ENCODE assay signal across 34 mouse cellular contexts in the genomic region with DNA sequence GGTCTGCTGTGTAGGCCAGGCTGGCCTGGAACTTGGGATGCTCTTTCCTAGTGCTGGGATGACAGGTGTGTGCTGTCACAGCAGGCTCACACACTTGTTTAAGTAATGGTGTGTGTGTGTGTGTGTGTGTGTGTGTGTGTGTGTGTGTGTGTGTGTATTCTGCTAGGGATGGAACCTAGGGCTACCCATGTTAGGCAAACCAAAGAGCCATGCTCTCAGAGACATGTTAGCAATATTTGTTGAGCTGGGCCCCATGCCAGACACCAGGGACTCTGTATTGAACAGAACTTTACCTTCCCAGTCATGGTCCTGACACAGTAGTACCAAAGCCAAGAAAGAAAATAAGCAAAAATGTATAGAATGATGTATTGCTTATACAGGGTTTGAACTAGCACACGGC. TPM values are rescaled to one million over a fixed set of nuclear protein-coding genes. Genes with fewer than 3 reads are reported as not detected.
"Had no signal": no experiment of that assay in that cellular context is flagged by ENCODE, and none has a peak within 500 bp of the region (broad histone marks: within the 10 kb centered on the region; RNA-seq: fewer than 3 reads in every experiment).

No protein-coding gene starts in this region.

- H3K27ac ChIP-seq: gastrocnemius, adult 2 months; heart, embryonic 10.5 days; hindbrain, embryonic 10.5 days; hindbrain, embryonic 12.5 days; hindbrain, embryonic 14.5 days; intestine, embryonic 15.5 days; layer of hippocampus, adult 2 months; limb, embryonic 13.5 days; limb, embryonic 15.5 days; liver, embryonic 13.5 days had no signal

- H3K9ac ChIP-seq: heart, embryonic 12.5 days; hindbrain, embryonic 12.5 days; hindbrain, embryonic 14.5 days; intestine, embryonic 15.5 days; limb, embryonic 13.5 days; limb, embryonic 15.5 days; liver, embryonic 13.5 days had no signal

- DNase-seq: gastrocnemius, adult 2 months; gastrocnemius, postnatal 10 days; gastrocnemius, postnatal 25 days; heart, adult 18-20 months; heart, postnatal 10 days; heart, postnatal 4 days; kidney, adult 18-20 months; kidney, adult 8-10 months; kidney, postnatal 10 days; kidney, postnatal 25 days; kidney, postnatal 4 days; left cerebral cortex, postnatal 4 days; liver, embryonic 13.5 days had no signal

- H3K4me2 ChIP-seq: heart, embryonic 12.5 days; hindbrain, embryonic 12.5 days; hindbrain, embryonic 14.5 days; intestine, embryonic 15.5 days; limb, embryonic 13.5 days; limb, embryonic 15.5 days; liver, embryonic 11.5 days; liver, embryonic 13.5 days had no signal

- H3K36me3 ChIP-seq: heart, embryonic 10.5 days; heart, embryonic 12.5 days; intestine, embryonic 15.5 days; limb, embryonic 13.5 days; limb, embryonic 15.5 days; liver, embryonic 13.5 days had no signal

- H3K9me3 ChIP-seq: heart, embryonic 10.5 days; heart, embryonic 12.5 days; hindbrain, embryonic 10.5 days; hindbrain, embryonic 12.5 days; intestine, embryonic 15.5 days; limb, embryonic 13.5 days; limb, embryonic 15.5 days; liver, embryonic 13.5 days had no signal

- H3K4me3 ChIP-seq: gastrocnemius, adult 2 months; heart, embryonic 10.5 days; heart, embryonic 12.5 days; hindbrain, embryonic 12.5 days; intestine, embryonic 15.5 days; layer of hippocampus, adult 2 months; limb, embryonic 13.5 days; limb, embryonic 15.5 days; liver, embryonic 13.5 days had no signal

- ATAC-seq: inflammation-experienced regulatory T-cells, adult 6 months; intestine, embryonic 15.5 days; intestine, postnatal 0 days had no signal

RNA-seq across cellular contexts. Expression of a gene that starts 9.6 kb away (rescaled TPM):
- total RNA-seq: gastrocnemius, postnatal 25 days; granulocyte monocyte progenitor cell, adult 5-6 weeks had no signal

RNA-seq across cellular contexts. Expression of a gene that starts 19.3 kb away (rescaled TPM):
- total RNA-seq: gastrocnemius, adult 2 months; gastrocnemius, postnatal 10 days; gastrocnemius, postnatal 25 days; gastrocnemius, postnatal 4 days; granulocyte monocyte progenitor cell, adult 5-6 weeks; heart, adult 18-20 months; heart, adult 8-10 months; heart, postnatal 10 days; heart, postnatal 25 days; heart, postnatal 4 days had no signal
- polyA plus RNA-seq: kidney, embryonic 14.5 days had no signal

RNA-seq across cellular contexts. Expression of a gene that starts 25.8 kb away (rescaled TPM):
- total RNA-seq: gastrocnemius, adult 2 months; gastrocnemius, postnatal 25 days; heart, adult 18-20 months; heart, adult 8-10 months; heart, postnatal 25 days; layer of hippocampus, adult 2 months; layer of hippocampus, postnatal 10 days; left cerebral cortex, adult 8-10 months; left cerebral cortex, postnatal 10 days; left cerebral cortex, postnatal 25 days had no signal
- polyA plus RNA-seq: inflammation-experienced regulatory T-cells, adult 6 months had no signal
